Mouse (Mus musculus): ENCODE results near the gene Trim44. TPM values are rescaled to one million over a fixed set of nuclear protein-coding genes. Genes with fewer than 3 reads are reported as not detected.

The Trim44 gene
- polyA plus RNA-seq, 1 experiment from 2014 or later, result 34.5 TPM

DNA sequence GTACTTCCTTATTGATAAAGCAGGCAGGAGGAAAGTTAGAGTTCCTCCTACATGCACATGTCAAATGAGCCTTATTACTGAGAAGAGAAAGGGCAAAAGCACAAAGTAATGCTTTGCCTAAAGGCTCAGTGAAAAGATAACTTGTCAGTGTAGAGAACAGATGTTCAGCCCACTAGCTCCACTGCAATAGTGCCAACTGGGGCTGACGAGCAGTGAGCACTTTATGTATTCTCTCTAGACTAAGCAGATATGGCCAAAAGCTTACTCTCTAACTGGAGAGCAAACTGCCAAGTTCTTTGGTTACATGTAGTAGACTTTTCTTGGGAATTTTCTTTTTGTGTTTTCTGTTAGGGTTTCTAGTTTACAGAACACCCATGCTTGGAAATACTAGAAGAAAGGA lies 53.6 kb downstream of the Trim44 start:
- Histone ChIP-seq H3K27ac (no peak overlapping the region), H3K9ac (no peak overlapping the region), H3K4me3 (no peak overlapping the region), H3K4me2 (replicated peaks) (no peak overlapping the region), H3K9me3 (no peaks in the 10 kb centered on the region), H3K4me1 (no peaks in the 10 kb centered on the region), H3K36me3 (peaks cover 37% of the 10 kb centered on the region), H3K27me3 (no peaks in the 10 kb centered on the region)
- no peak for ATAC-seq (ENCODE audit: low FRiP score, low read depth)
- WGBS, result 68% methylated on average over 1 of the region's 1 CpGs

GRCm38 (mm10) chr2:102341429-102341828 lies 66.2 kb downstream of the Trim44 start:
- Histone ChIP-seq H3K4me2 (replicated peaks) (no peak overlapping the region), H3K27ac (no peak overlapping the region), H3K4me1 (peaks cover 3% of the 10 kb centered on the region), H3K9me3 (no peaks in the 10 kb centered on the region), H3K27me3 (no peaks in the 10 kb centered on the region), H3K36me3 (peaks cover 15% of the 10 kb centered on the region), H3K9ac (no peak overlapping the region), H3K4me3 (no peak overlapping the region)
- 77% methylated on average over 2 of the region's 2 CpGs for WGBS
- no peak for ATAC-seq (ENCODE audit: low FRiP score, low read depth)

GRCm38 (mm10) chr2:102336816-102337215 lies 70.8 kb downstream of the Trim44 start:
- no peaks in the 10 kb centered on the region for H3K9me3 ChIP-seq
- WGBS, result 81% methylated on average over 1 of the region's 1 CpGs
- no peak overlapping the region for H3K27ac ChIP-seq
- no peaks in the 10 kb centered on the region; the same call in 1 of the 2 replicates for H3K36me3 ChIP-seq
- ATAC-seq (ENCODE audit: low FRiP score, low read depth), result no peak
- no peak overlapping the region for H3K4me2 ChIP-seq (replicated peaks)
- H3K4me3 ChIP-seq, result no peak overlapping the region
- no peaks in the 10 kb centered on the region for H3K27me3 ChIP-seq
- no peak overlapping the region for H3K9ac ChIP-seq
- H3K4me1 ChIP-seq, result peaks cover 3% of the 10 kb centered on the region

DNA sequence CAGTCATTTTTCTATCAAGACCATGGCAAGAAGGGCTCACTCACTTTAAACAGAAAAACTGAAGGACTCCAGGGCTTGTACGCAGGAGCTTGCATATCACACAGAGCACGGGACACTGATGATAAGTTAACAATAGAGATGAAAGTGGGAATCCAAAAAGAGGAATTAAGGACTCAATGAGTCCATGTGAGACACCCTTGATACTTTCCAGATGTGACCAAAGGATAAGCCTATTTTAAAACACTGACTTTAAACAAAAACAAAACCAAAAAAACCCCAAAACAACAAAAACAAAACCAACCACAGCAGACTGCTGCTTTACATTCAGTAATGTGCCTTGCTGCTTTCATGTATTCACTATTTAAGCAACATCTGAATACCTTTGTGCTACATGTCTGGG lies 75.7 kb downstream of the Trim44 start:
- WGBS, result 55% methylated on average over 2 of the region's 2 CpGs
- no peak for ATAC-seq (ENCODE audit: low FRiP score, low read depth)
- H3K4me3 ChIP-seq, result no peak overlapping the region
- H3K4me2 ChIP-seq (replicated peaks), result no peak overlapping the region
- no peaks in the 10 kb centered on the region for H3K9me3 ChIP-seq
- H3K9ac ChIP-seq, result no peak overlapping the region
- no peaks in the 10 kb centered on the region for H3K27me3 ChIP-seq
- H3K27ac ChIP-seq, result no peak overlapping the region
- no peaks in the 10 kb centered on the region for H3K4me1 ChIP-seq
- H3K36me3 ChIP-seq, result no peaks in the 10 kb centered on the region; the same call in 1 of the 2 replicates

DNA sequence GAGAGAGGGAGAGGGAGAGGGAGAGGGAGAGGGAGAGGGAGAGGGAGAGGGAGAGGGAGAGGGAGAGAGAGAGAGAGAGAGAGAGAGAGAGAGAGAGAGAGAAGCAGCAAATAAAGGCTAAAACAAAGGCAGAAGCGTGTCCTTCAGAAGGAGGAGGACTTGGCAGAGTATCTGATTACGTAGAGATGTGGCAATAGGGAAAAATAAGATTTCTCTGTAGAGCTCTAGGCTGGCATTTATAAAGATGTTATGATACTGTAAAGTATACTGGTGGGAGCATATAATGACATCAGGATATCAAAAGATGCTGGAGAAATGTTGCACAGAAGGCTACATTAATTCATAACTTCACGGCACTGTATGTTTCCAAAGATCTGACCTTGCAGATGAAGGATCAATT lies 76.5 kb downstream of the Trim44 start:
- no peaks in the 10 kb centered on the region for H3K4me1 ChIP-seq
- WGBS, result 79% methylated on average over 3 of the region's 3 CpGs
- ATAC-seq (ENCODE audit: low FRiP score, low read depth), result no peak
- no peak overlapping the region for H3K4me2 ChIP-seq (replicated peaks)
- no peaks in the 10 kb centered on the region; the same call in 1 of the 2 replicates for H3K36me3 ChIP-seq
- no peaks in the 10 kb centered on the region for H3K27me3 ChIP-seq
- H3K27ac ChIP-seq, result no peak overlapping the region
- no peak overlapping the region for H3K4me3 ChIP-seq
- H3K9me3 ChIP-seq, result no peaks in the 10 kb centered on the region
- no peak overlapping the region for H3K9ac ChIP-seq

DNA sequence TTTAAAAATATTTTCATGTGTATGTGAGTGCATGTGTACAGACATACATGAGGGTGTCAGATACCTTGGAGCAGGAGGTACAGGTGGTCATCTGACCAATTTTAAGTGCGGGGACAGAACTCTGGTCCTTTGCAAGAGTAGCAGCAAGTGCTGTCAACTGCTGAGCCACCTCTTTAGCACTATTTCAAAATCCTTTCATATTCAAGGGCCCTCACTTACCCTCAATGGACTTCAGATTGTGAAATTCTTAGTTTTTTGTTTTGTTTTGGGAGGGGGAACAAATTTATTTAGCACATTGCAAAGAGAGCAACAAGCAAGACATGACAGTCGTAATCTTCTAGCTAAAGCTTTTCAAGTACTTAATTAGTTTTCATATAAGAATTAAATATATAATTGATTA lies 81.7 kb downstream of the Trim44 start:
- Histone ChIP-seq H3K9ac (no peak overlapping the region), H3K4me3 (no peak overlapping the region), H3K4me2 (replicated peaks) (no peak overlapping the region), H3K36me3 (no peaks in the 10 kb centered on the region), H3K27ac (no peak overlapping the region), H3K4me1 (no peaks in the 10 kb centered on the region), H3K9me3 (no peaks in the 10 kb centered on the region), H3K27me3 (no peaks in the 10 kb centered on the region)
- WGBS, result 88% methylated on average over 2 of the region's 2 CpGs
- no peak for ATAC-seq (ENCODE audit: low FRiP score, low read depth)

- Histone ChIP-seq H3K9ac (no peak overlapping the region), H3K4me1 (no peaks in the 10 kb centered on the region), H3K27ac (no peak overlapping the region), H3K9me3 (no peaks in the 10 kb centered on the region), H3K36me3 (no peaks in the 10 kb centered on the region), H3K4me2 (replicated peaks) (no peak overlapping the region), H3K4me3 (no peak overlapping the region), H3K27me3 (no peaks in the 10 kb centered on the region)
- no peak for ATAC-seq (ENCODE audit: low FRiP score, low read depth)
Observed at GRCm38 (mm10) chr2:102324336-102324735, 83.3 kb downstream of the Trim44 start.

DNA sequence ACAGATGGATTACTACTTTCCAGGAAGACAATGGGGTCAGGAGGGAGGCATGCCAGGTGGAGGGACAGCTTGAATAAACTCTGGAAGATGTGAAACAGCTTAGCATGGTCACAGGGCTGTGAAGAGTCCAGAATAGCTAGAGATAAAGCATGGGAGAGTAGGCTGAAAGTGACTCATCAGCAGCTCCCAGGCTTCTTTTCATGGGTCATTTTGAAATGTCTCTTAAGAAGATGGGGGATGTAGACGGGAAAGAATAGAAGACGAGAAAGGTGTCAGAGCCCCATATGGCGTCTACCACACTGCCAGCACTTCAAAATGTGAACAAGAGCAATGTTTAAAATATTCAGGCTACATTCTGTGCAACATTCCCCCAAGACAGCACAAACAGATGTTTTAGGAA lies 91.1 kb downstream of the Trim44 start:
- H3K36me3 ChIP-seq, result no peaks in the 10 kb centered on the region
- H3K27ac ChIP-seq, result no peak overlapping the region
- no peaks in the 10 kb centered on the region for H3K27me3 ChIP-seq
- ATAC-seq (ENCODE audit: low FRiP score, low read depth), result no peak
- no peak overlapping the region for H3K4me3 ChIP-seq
- H3K9me3 ChIP-seq, result no peaks in the 10 kb centered on the region
- peaks cover 8% of the 10 kb centered on the region for H3K4me1 ChIP-seq
- H3K9ac ChIP-seq, result no peak overlapping the region
- 81% methylated on average over 3 of the region's 3 CpGs for WGBS
- H3K4me2 ChIP-seq (replicated peaks), result no peak overlapping the region

GRCm38 (mm10) chr2:102315153-102315552 lies 92.5 kb downstream of the Trim44 start:
- 74% methylated on average over 4 of the region's 4 CpGs for WGBS
- H3K27me3 ChIP-seq, result no peaks in the 10 kb centered on the region

DNA sequence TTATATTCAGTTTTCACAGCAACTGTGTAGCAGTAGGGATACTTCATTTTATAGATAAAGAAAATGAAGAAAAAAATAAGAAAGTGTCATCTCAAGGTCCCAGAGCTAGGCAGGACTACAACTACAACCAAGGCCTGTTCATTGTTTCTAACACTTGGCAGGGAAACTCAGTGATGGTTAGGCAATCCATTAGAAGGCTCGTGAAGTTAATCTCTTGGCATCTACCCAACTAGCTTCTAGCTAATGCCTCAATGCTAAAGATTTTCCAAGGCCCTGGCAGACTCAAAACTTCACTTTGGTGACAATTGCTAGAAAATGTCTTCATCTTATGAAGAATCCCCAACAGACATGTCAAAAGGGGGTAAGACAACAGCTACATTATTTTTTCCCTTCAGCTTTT lies 93.0 kb downstream of the Trim44 start:
- peaks cover 8% of the 10 kb centered on the region for H3K4me1 ChIP-seq
- 39% methylated on average over 1 of the region's 1 CpGs for WGBS
- H3K4me3 ChIP-seq, result no peak overlapping the region
- H3K27ac ChIP-seq, result no peak overlapping the region
- no peak for ATAC-seq (ENCODE audit: low FRiP score, low read depth)
- no peak overlapping the region for H3K4me2 ChIP-seq (replicated peaks)
- no peaks in the 10 kb centered on the region for H3K36me3 ChIP-seq
- no peak overlapping the region for H3K9ac ChIP-seq
- no peaks in the 10 kb centered on the region for H3K9me3 ChIP-seq
- no peaks in the 10 kb centered on the region for H3K27me3 ChIP-seq

More at GRCm38 (mm10) chr2:102315153-102315552, 92.5 kb downstream of the Trim44 start:
- ATAC-seq (ENCODE audit: low FRiP score, low read depth), result no peak
- no peak overlapping the region for H3K4me3 ChIP-seq
- no peak overlapping the region for H3K4me2 ChIP-seq (replicated peaks)
- peaks cover 8% of the 10 kb centered on the region for H3K4me1 ChIP-seq
- no peaks in the 10 kb centered on the region for H3K9me3 ChIP-seq
- H3K27ac ChIP-seq, result no peak overlapping the region
- H3K9ac ChIP-seq, result no peak overlapping the region
- no peaks in the 10 kb centered on the region for H3K36me3 ChIP-seq

DNA sequence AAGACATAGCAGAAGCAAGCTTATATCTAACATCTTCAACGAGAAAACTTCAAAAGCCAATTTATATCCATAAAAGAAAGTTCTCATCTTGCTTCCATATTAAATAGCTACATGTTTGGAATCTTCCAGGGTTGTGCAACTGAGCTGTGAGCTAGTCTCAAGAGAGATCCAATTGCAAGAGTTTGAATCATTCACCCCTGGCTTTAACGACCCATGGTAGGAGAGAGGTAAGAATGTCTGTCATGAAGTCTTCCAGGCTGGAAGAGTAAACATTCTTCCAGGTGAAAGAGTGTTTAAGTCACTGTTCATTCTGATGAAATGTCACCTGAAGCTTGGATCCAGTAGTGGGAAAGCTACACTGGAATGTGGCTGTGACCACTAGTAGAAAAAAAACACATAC lies 93.6 kb downstream of the Trim44 start:
- 88% methylated on average over 2 of the region's 2 CpGs for WGBS
- Histone ChIP-seq H3K9ac (no peak overlapping the region), H3K4me1 (peaks cover 8% of the 10 kb centered on the region), H3K36me3 (no peaks in the 10 kb centered on the region), H3K27me3 (no peaks in the 10 kb centered on the region), H3K27ac (no peak overlapping the region), H3K9me3 (no peaks in the 10 kb centered on the region), H3K4me2 (replicated peaks) (no peak overlapping the region), H3K4me3 (no peak overlapping the region)
- ATAC-seq (ENCODE audit: low FRiP score, low read depth), result no peak

GRCm38 (mm10) chr2:102312903-102313302 lies 94.7 kb downstream of the Trim44 start:
- no peak for ATAC-seq (ENCODE audit: low FRiP score, low read depth)
- Histone ChIP-seq H3K27ac (no peak overlapping the region), H3K4me2 (replicated peaks) (no peak overlapping the region), H3K27me3 (no peaks in the 10 kb centered on the region), H3K9me3 (no peaks in the 10 kb centered on the region), H3K36me3 (no peaks in the 10 kb centered on the region), H3K9ac (no peak overlapping the region), H3K4me3 (no peak overlapping the region), H3K4me1 (peaks cover 8% of the 10 kb centered on the region)
- 91% methylated on average over 1 of the region's 1 CpGs for WGBS

DNA sequence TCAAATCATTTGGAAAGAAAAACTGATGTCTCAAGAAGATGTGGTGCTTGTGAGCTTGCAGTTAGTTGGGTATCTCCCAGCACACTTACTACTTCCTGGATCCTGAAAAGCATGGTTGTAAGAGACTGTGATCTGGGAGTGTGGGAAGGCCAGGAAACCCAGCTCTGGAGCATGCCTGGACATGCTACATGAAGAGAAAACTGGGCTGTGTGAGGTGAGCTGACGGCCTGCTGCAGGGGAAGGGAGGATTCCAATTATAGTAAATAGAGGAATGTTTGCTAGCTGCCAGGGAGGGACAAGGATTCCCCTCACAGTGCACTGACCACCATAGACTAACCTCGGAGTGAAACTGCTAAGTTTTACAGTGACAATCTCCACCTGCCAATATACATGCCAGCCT lies 104.4 kb downstream of the Trim44 start:
- Histone ChIP-seq H3K27ac (no peak overlapping the region), H3K4me1 (peaks cover 7% of the 10 kb centered on the region; the same call in 1 of the 2 replicates), H3K4me3 (no peak overlapping the region), H3K4me2 (replicated peaks) (no peak overlapping the region), H3K9ac (no peak overlapping the region), H3K9me3 (no peaks in the 10 kb centered on the region), H3K36me3 (peaks cover 35% of the 10 kb centered on the region), H3K27me3 (no peaks in the 10 kb centered on the region)
- 62% methylated on average over 2 of the region's 2 CpGs for WGBS
- no peak for ATAC-seq (ENCODE audit: low FRiP score, low read depth)

Measured in limb, embryonic 13.5 days (tissue).